Mouse (Mus musculus) myocyte (in vitro differentiated cells): Measurements from ENCODE around the gene B3gnt8. TPM values are rescaled to one million over a fixed set of nuclear protein-coding genes. Genes with fewer than 3 reads are reported as not detected.

Source experiments
- H3K27me3 ChIP-seq: one replicate; pipeline ENCODE4 v1.6.1; 2011; ENCODE audit not compliant: control insufficient read depth, insufficient read depth, insufficient read length
- H3K36me3 ChIP-seq: one replicate; pipeline ENCODE4 v1.6.1; 2011; ENCODE audit not compliant: control insufficient read depth, insufficient read depth
- H3K4me2 ChIP-seq: one replicate; pipeline ENCODE4 v1.6.1; 2011; ENCODE audit warnings: low read depth, control low read depth
- H3K4me3 ChIP-seq: one replicate; pipeline ENCODE4 v1.5.1; 2011; ENCODE audit warnings: mild to moderate bottlenecking, control low read depth, moderate library complexity
- H3K79me2 ChIP-seq: one replicate; pipeline ENCODE4 v1.6.1; 2011; ENCODE audit not compliant: control insufficient read depth, insufficient read depth
- H3ac ChIP-seq: one replicate; pipeline ENCODE4 v1.6.1; 2011; ENCODE audit not compliant: control insufficient read depth, insufficient read length
- CEBPB ChIP-seq: IDR thresholded peaks from 2 replicates; pipeline ENCODE4 v1.6.1; 2011; ENCODE audit warnings: mild to moderate bottlenecking, moderate library complexity; ENCODE audit not compliant: poor library complexity, insufficient read depth, severe bottlenecking
- E2F4 ChIP-seq: IDR thresholded peaks from one replicate; pipeline ENCODE4 v1.6.1; 2011; ENCODE audit warnings: mild to moderate bottlenecking, control low read depth, moderate library complexity; ENCODE audit not compliant: insufficient read depth
- MAX ChIP-seq: IDR thresholded peaks from one replicate; pipeline ENCODE4 v1.6.1; 2011; ENCODE audit warnings: low read depth, mild to moderate bottlenecking, control low read depth
- MYOD1 ChIP-seq, 3 experiments: IDR thresholded peaks; one replicate each; pipeline ENCODE4 v1.6.1; 2011; ENCODE audit warnings: control low read depth in 2 of 3, low read depth in 2 of 3, mild to moderate bottlenecking in 2 of 3, moderate library complexity in 1 of 3; ENCODE audit not compliant: insufficient read length in 2 of 3, control insufficient read depth in 1 of 3
- MYOG ChIP-seq, 3 experiments: IDR thresholded peaks; one replicate each; pipeline ENCODE4 v1.6.1; 2011; ENCODE audit warnings: control low read depth in 2 of 3, low read depth in 2 of 3, mild to moderate bottlenecking in 2 of 3; ENCODE audit not compliant: insufficient read length in 2 of 3, control insufficient read depth in 1 of 3, insufficient read depth in 1 of 3
- POLR2A ChIP-seq: IDR thresholded peaks from one replicate; pipeline ENCODE4 v1.6.1; 2011; ENCODE audit warnings: low read depth, mild to moderate bottlenecking, control low read depth, moderate library complexity; ENCODE audit not compliant: insufficient read length
- POLR2AphosphoS2 ChIP-seq: IDR thresholded peaks from one replicate; pipeline ENCODE4 v1.6.1; 2011; ENCODE audit warnings: low read depth, control low read depth; ENCODE audit not compliant: insufficient read length
- REST ChIP-seq: IDR thresholded peaks from one replicate; pipeline ENCODE4 v1.6.1; 2011; ENCODE audit warnings: mild to moderate bottlenecking, control low read depth, moderate library complexity; ENCODE audit not compliant: insufficient read depth, insufficient read length
- SRF ChIP-seq: IDR thresholded peaks from one replicate; pipeline ENCODE4 v1.6.1; 2011; ENCODE audit warnings: low read depth; ENCODE audit not compliant: control insufficient read depth, insufficient read length
- TCF12 ChIP-seq: IDR thresholded peaks from one replicate; pipeline ENCODE4 v1.6.1; 2011; ENCODE audit warnings: mild to moderate bottlenecking, control low read depth; ENCODE audit not compliant: poor library complexity, insufficient read depth, severe bottlenecking
- TCF3 ChIP-seq: IDR thresholded peaks from one replicate; pipeline ENCODE4 v1.6.1; 2011; ENCODE audit warnings: low read depth, control low read depth; ENCODE audit not compliant: insufficient read length
- USF1 ChIP-seq: IDR thresholded peaks from one replicate; pipeline ENCODE4 v1.6.1; 2011; ENCODE audit warnings: low read depth, mild to moderate bottlenecking, control low read depth, moderate library complexity
- polyA plus RNA-seq: library from polyadenylated mRNA; unstranded; fragments of >200 nt; fragmentation: generic; extraction: Trizol; gene quantifications from one replicate; pipeline ENCODE4 v1.2.1, GENCODE M21; 2012; ENCODE audit warnings: missing spikeins

B3gnt8 gene
- polyA plus RNA-seq, 1 experiment: 3.1 TPM

- H3K4me2 ChIP-seq: no peak overlapping the region
- H3ac ChIP-seq: no peak overlapping the region
- no peak for TF ChIP-seq REST
- no peak for TF ChIP-seq E2F4
- TF ChIP-seq MYOG (IDR thresholded peaks at IDR 0.05; ENCODE audit: control insufficient read depth in 1 of 3, insufficient read depth in 1 of 3, insufficient read length in 2 of 3, low read depth in 2 of 3): no peak
- no peak for TF ChIP-seq MYOD1 (IDR thresholded peaks at IDR 0.05; ENCODE audit: control insufficient read depth in 1 of 3, insufficient read length in 2 of 3, low read depth in 2 of 3)
These were observed 8.9 kb upstream of the B3gnt8 start for GRCm38 (mm10) chr7:25617376-25618160.

GRCm38 (mm10) chr7:25618865-25619721 lies 7.4 kb upstream of the B3gnt8 start, which contains the start of gene Dmac2:
Gene Dmac2 (plus strand): TSS chr7:25619414.
- H3K27me3 ChIP-seq: peaks cover 12% of the 10 kb centered on the region
- H3K36me3 ChIP-seq: no peaks in the 10 kb centered on the region
- peak within 1 kb of the TSS; percentile 77 for H3K4me2 ChIP-seq
- H3ac ChIP-seq: no peak within 1 kb of the TSS
- no peaks in the 10 kb centered on the region for H3K79me2 ChIP-seq
- TF ChIP-seq TCF3 (no peak), POLR2AphosphoS2 (peak; percentile 58), MYOG (IDR thresholded peaks at IDR 0.05; ENCODE audit: control insufficient read depth in 1 of 3, insufficient read depth in 1 of 3, insufficient read length in 2 of 3, low read depth in 2 of 3) (no peak), E2F4 (no peak), POLR2A (peak; percentile 70), REST (no peak), CEBPB (no peak), TCF12 (no peak), MAX (peak; percentile 70), MYOD1 (IDR thresholded peaks at IDR 0.05; ENCODE audit: control insufficient read depth in 1 of 3, insufficient read length in 2 of 3, low read depth in 2 of 3) (no peak), SRF (peak; percentile 41), USF1 (peak; percentile 39)
- peak within 1 kb of the TSS; percentile 39 for H3K4me3 ChIP-seq

More at GRCm38 (mm10) chr7:25617376-25618160, 8.9 kb upstream of the B3gnt8 start:
- no peaks in the 10 kb centered on the region for H3K79me2 ChIP-seq
- H3K4me3 ChIP-seq: no peak overlapping the region
- no peaks in the 10 kb centered on the region for H3K36me3 ChIP-seq
- peaks cover 27% of the 10 kb centered on the region for H3K27me3 ChIP-seq

- H3K4me3 ChIP-seq: peak overlapping the region; percentile 39
- H3K79me2 ChIP-seq: no peaks in the 10 kb centered on the region
- H3ac ChIP-seq: no peak overlapping the region
- H3K36me3 ChIP-seq: no peaks in the 10 kb centered on the region
- H3K27me3 ChIP-seq: peaks cover 11% of the 10 kb centered on the region
- TF ChIP-seq MYOD1 (IDR thresholded peaks at IDR 0.05; ENCODE audit: control insufficient read depth in 1 of 3, insufficient read length in 2 of 3, low read depth in 2 of 3) (no peak), POLR2AphosphoS2 (no peak), CEBPB (no peak), POLR2A (no peak), MAX (no peak)
- peak overlapping the region; percentile 77 for H3K4me2 ChIP-seq
These were observed 6.8 kb upstream of the B3gnt8 start for GRCm38 (mm10) chr7:25619722-25619991.

- no peaks in the 10 kb centered on the region for H3K36me3 ChIP-seq
- H3K4me3 ChIP-seq: peak overlapping the region; percentile 39
- H3K79me2 ChIP-seq: no peaks in the 10 kb centered on the region
- TF ChIP-seq TCF12: no peak
- no peak for TF ChIP-seq MAX
- no peak for TF ChIP-seq MYOD1 (IDR thresholded peaks at IDR 0.05; ENCODE audit: control insufficient read depth in 1 of 3, insufficient read length in 2 of 3, low read depth in 2 of 3)
- no peak for TF ChIP-seq USF1
- TF ChIP-seq E2F4: no peak
- no peak for TF ChIP-seq CEBPB
- H3ac ChIP-seq: no peak overlapping the region
- peak overlapping the region; percentile 77 for H3K4me2 ChIP-seq
- peaks cover 7% of the 10 kb centered on the region for H3K27me3 ChIP-seq
These were observed 6.4 kb upstream of the B3gnt8 start for GRCm38 (mm10) chr7:25620101-25620500.

GRCm38 (mm10) chr7:25620751-25621150 lies 5.7 kb upstream of the B3gnt8 start:
- H3K36me3 ChIP-seq: no peaks in the 10 kb centered on the region
- no peak for TF ChIP-seq MYOG (IDR thresholded peaks at IDR 0.05; ENCODE audit: control insufficient read depth in 1 of 3, insufficient read depth in 1 of 3, insufficient read length in 2 of 3, low read depth in 2 of 3)
- no peak for TF ChIP-seq TCF3
- no peak for TF ChIP-seq SRF
- TF ChIP-seq POLR2AphosphoS2: no peak
- no peak for TF ChIP-seq E2F4
- no peak for TF ChIP-seq POLR2A
- no peak for TF ChIP-seq MYOD1 (IDR thresholded peaks at IDR 0.05; ENCODE audit: control insufficient read depth in 1 of 3, insufficient read length in 2 of 3, low read depth in 2 of 3)
- TF ChIP-seq MAX: no peak
- TF ChIP-seq USF1: no peak
- TF ChIP-seq REST: no peak
- no peak for TF ChIP-seq CEBPB
- TF ChIP-seq TCF12: no peak
- H3K27me3 ChIP-seq: peaks cover 4% of the 10 kb centered on the region
- no peak overlapping the region for H3K4me3 ChIP-seq
- no peak overlapping the region for H3K4me2 ChIP-seq
- H3K79me2 ChIP-seq: no peaks in the 10 kb centered on the region
- H3ac ChIP-seq: no peak overlapping the region
